Mouse (Mus musculus): ENCODE measurements around the gene Glb1l3.

GRCm38 (mm10) chr9:26805935-26806666, 54.6 kb downstream of the Glb1l3 start, which contains the start of gene Glb1l2:
- TF ChIP-seq GATA1 (IDR thresholded peaks at IDR 0.05; ENCODE audit: borderline replicate concordance, low read length) (no peak), FLI1 (IDR thresholded peaks at IDR 0.05; ENCODE audit: low read length) (no peak)

Data from megakaryocyte, embryonic 14.5 days (primary cell).